Mouse (Mus musculus) lung, adult 2 months (tissue): ENCODE results near the gene Mgmt.

Experiments used
- CTCF ChIP-seq: fragments of 200-500 bp; IDR thresholded peaks from 2 replicates; pipeline ENCODE4 v1.5.1; 2011; ENCODE audit warnings: mild to moderate bottlenecking, low read length, control low read depth; ENCODE audit not compliant: insufficient read depth
- POLR2A ChIP-seq: fragments of 200-500 bp; IDR thresholded peaks from 2 replicates; pipeline ENCODE4 v1.6.1; 2011; ENCODE audit warnings: low read depth, mild to moderate bottlenecking, control low read depth, low read length, borderline replicate concordance; ENCODE audit errors: extremely low read depth

DNA sequence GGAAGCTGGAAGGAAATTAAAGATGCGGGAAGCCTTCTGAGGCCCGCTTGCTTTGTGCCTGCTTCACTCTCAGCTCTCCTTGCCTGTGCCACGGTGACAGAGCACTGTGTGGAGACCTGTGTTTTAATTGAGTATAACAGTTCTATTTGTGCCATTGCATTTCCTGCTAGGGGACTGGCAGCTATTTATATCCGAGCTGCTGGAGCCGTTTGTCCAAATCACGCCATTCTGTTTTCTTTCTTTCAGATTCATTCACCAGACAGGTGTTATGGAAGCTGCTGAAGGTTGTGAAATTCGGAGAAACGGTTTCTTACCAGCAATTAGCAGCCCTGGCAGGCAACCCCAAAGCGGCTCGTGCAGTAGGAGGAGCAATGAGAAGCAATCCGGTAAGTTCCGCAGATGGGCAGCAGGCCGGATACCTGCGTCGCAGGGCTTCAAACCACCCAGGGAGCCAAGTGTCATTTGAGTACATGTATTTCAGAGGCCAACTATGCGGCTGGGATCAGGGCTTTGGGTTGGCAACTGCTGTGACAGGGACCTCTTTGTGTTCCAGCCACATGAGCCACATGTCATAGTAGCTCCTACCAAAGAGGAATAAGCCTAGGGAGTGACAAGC lies 226.9 kb downstream of the Mgmt start:
- TF ChIP-seq CTCF (no peak), POLR2A (no peak)
